Mouse (Mus musculus) liver, embryonic 14.5 days (tissue): ENCODE measurements at regions not wholly inside any gene's neighbourhood (a gene's known extent, or its start where the extent isn't known, plus 50 kb on each side); places are given as distances from the start of the nearest gene placed in this dataset.

Experiments
- CTCF ChIP-seq: IDR thresholded peaks from 2 replicates; pipeline ENCODE4 v1.5.1; 2016; ENCODE audit warnings: antibody characterized with exemption, low read depth, control low read depth
- EP300 ChIP-seq: IDR thresholded peaks from 2 replicates; pipeline ENCODE4 v1.6.1; 2016; ENCODE audit warnings: antibody characterized with exemption, low read depth

- TF ChIP-seq CTCF (no peak), EP300 (no peak)
Measured at GRCm38 (mm10) chr16:30735969-30736368, 136.4 kb downstream of the Fam43a start.
